Mouse (Mus musculus) liver, embryonic 15.5 days (tissue): ENCODE measurements at regions not wholly inside any gene's neighbourhood (a gene's known extent, or its start where the extent isn't known, plus 50 kb on each side); places are given as distances from the start of the nearest gene placed in this dataset.

Experiments
- ATAC-seq: fragments of 200-750 bp; cut with Nextera tagmentation; 2 replicates; pipeline ENCODE4 v1.8.0; 2017; ENCODE audit warnings: moderate number of reproducible peaks, mild to moderate bottlenecking, moderate library complexity; ENCODE audit not compliant: insufficient read depth
- H3K27ac ChIP-seq: fragments of 300-500 bp; sonication (generic); replicated peaks from 2 replicates; pipeline ENCODE4 v1.5.1; 2015; ENCODE audit warnings: mild to moderate bottlenecking, inconsistent platforms
- H3K27me3 ChIP-seq: fragments of 300-500 bp; sonication (generic); 2 replicates; pipeline ENCODE4 v1.6.1; 2015; ENCODE audit warnings: mild to moderate bottlenecking, inconsistent platforms
- H3K36me3 ChIP-seq: fragments of 300-500 bp; sonication (generic); replicated peaks from 2 replicates; pipeline ENCODE4 v1.6.1; 2015; ENCODE audit warnings: moderate library complexity, mild to moderate bottlenecking, inconsistent platforms
- H3K4me1 ChIP-seq: fragments of 300-500 bp; sonication (generic); replicated peaks from 2 replicates; pipeline ENCODE4 v1.6.1; 2015; ENCODE audit warnings: inconsistent platforms
- H3K4me2 ChIP-seq: fragments of 300-500 bp; sonication (generic); 2 replicates; pipeline ENCODE4 v1.6.1; 2015; ENCODE audit warnings: moderate library complexity, mild to moderate bottlenecking, inconsistent platforms
- H3K4me3 ChIP-seq: fragments of 300-500 bp; sonication (generic); replicated peaks from 2 replicates; pipeline ENCODE4 v1.5.1; 2015; ENCODE audit warnings: mild to moderate bottlenecking, inconsistent platforms
- H3K9ac ChIP-seq: fragments of 300-500 bp; sonication (generic); 2 replicates; pipeline ENCODE4 v1.6.1; 2015; ENCODE audit warnings: moderate library complexity, mild to moderate bottlenecking, inconsistent platforms
- H3K9me3 ChIP-seq: fragments of 300-500 bp; sonication (generic); replicated peaks from 2 replicates; pipeline ENCODE4 v1.6.1; 2016; ENCODE audit warnings: inconsistent platforms
- whole genome bisulfite sequencing: fragments of 180-500 bp; shearing (Covaris S2); methylation state at CpG from one replicate; pipeline ENCODE4 v1.1.7; 2015; ENCODE audit warnings: mixed read lengths; ENCODE audit not compliant: insufficient replicate concordance; 5-methylcytosine and 5-hydroxymethylcytosine counted together

DNA sequence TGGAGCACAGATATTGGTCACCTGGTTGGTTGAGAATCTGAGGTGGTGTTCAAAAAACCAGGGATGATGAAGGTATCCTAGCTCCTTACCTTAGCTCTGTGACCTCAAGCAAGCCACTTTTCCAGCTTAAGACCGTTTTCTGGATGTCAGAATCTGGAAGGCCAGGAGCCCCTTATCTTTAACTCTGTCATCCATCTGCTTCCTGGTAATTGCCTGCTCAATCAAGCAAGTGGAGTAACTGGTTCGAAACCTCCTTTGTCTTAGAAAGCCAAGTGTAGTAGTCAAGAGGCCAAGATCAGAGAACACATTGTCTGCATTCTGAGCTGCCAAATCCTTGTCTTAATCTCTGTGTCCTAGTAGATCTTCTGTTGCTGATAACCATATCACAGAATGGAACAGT, 95.9 kb upstream of the Tmem164 start:
- Histone ChIP-seq H3K27me3 (peaks cover 4% of the 10 kb centered on the region; the same call in 1 of the 2 replicates), H3K9me3 (no peaks in the 10 kb centered on the region), H3K4me2 (no peak overlapping the region), H3K36me3 (no peaks in the 10 kb centered on the region), H3K4me1 (no peaks in the 10 kb centered on the region), H3K4me3 (no peak overlapping the region), H3K9ac (no peak overlapping the region), H3K27ac (no peak overlapping the region)
- WGBS: 30% methylated on average over 2 of the region's 2 CpGs
- no peak for ATAC-seq

DNA sequence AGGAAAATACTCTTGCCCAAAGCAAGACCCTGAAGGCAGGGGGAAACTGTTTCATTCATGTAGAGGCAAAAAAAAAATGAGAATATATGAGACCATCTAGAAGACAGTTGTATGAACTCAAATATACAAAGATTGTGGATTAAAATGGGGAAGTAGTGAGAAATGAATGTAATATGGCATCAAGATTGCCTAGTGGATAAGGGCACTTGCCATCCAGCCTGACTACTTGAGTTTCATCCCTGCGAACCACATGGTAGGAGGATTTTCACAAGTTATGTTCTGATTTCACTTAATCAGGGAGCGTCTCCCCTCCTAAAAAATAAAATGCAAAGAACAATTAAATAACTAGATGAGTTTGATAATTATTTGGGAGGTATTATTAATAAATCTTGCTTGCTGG, 81.8 kb upstream of the Tmem164 start:
- Histone ChIP-seq H3K9me3 (no peaks in the 10 kb centered on the region), H3K27ac (no peak overlapping the region), H3K4me1 (no peaks in the 10 kb centered on the region), H3K36me3 (no peaks in the 10 kb centered on the region), H3K27me3 (no peaks in the 10 kb centered on the region; the same call in 1 of the 2 replicates), H3K4me3 (no peak overlapping the region), H3K9ac (no peak overlapping the region), H3K4me2 (no peak overlapping the region)
- ATAC-seq: no peak
- 69% methylated on average over 2 of the region's 2 CpGs for WGBS

- ATAC-seq: no peak
Measured at GRCm38 (mm10) chrX:142600782-142601181, 80.4 kb upstream of the Tmem164 start.

GRCm38 (mm10) chrX:142605088-142605487, 76.1 kb upstream of the Tmem164 start:
- ATAC-seq: no peak
- Histone ChIP-seq H3K27me3 (no peaks in the 10 kb centered on the region), H3K4me3 (no peak overlapping the region), H3K9ac (no peak overlapping the region), H3K4me2 (no peak overlapping the region), H3K27ac (no peak overlapping the region), H3K36me3 (no peaks in the 10 kb centered on the region), H3K9me3 (no peaks in the 10 kb centered on the region), H3K4me1 (no peaks in the 10 kb centered on the region)
- 40% methylated on average over 3 of the region's 3 CpGs for WGBS

More at GRCm38 (mm10) chrX:142600782-142601181, 80.4 kb upstream of the Tmem164 start:
- no peaks in the 10 kb centered on the region for H3K36me3 ChIP-seq
- no peak overlapping the region for H3K9ac ChIP-seq
- H3K27me3 ChIP-seq: no peaks in the 10 kb centered on the region; the same call in 1 of the 2 replicates
- no peak overlapping the region for H3K27ac ChIP-seq
- no peak overlapping the region for H3K4me2 ChIP-seq
- H3K4me3 ChIP-seq: no peak overlapping the region
- H3K9me3 ChIP-seq: no peaks in the 10 kb centered on the region
- no peaks in the 10 kb centered on the region for H3K4me1 ChIP-seq
- WGBS: 61% methylated on average over 1 of the region's 1 CpGs

GRCm38 (mm10) chrX:142606595-142607205, 74.5 kb upstream of the Tmem164 start:
- H3K4me2 ChIP-seq: no peak overlapping the region
- WGBS: 78% methylated on average over 8 of the region's 8 CpGs
- H3K9ac ChIP-seq: no peak overlapping the region
- ATAC-seq: no peak
- no peaks in the 10 kb centered on the region for H3K9me3 ChIP-seq
- no peaks in the 10 kb centered on the region for H3K36me3 ChIP-seq
- no peak overlapping the region for H3K27ac ChIP-seq
- no peaks in the 10 kb centered on the region for H3K4me1 ChIP-seq
- no peak overlapping the region for H3K4me3 ChIP-seq
- H3K27me3 ChIP-seq: no peaks in the 10 kb centered on the region

DNA sequence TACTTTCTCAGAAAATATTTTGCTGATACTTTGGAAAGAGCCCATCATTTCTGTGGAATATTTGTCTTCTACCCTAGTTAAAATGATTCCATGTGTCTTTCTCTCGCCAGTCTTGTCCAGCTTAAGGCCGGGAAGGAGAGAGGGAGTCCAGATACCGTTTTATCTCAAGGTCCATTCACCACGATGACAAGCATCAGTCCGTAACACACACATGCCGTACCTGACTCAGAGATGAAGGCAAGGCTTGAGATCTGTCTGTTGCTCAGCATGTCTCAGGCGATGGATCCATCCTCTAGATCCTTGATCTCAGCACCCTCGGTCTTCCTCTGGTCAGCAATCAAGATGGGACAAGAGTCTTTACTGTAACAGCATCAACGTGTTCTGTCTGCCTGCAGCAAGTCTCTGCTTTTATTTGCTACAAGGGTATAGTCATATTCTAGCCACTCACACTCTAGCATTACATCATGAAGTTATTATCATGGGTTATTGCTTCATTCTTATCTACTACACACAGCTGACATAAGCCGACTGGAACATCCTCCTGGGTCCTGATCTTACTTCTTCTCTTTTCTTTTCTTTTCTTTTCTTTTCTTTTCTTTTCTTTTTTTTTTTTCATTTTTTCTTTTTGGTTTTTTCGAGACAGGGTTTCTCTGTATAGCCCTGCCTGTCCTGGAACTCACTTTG, 64.9 kb upstream of the Tmem164 start:
- H3K4me1 ChIP-seq: 0 out of 2 replicates have a peak, but pooled peaks cover 6% of the 10 kb centered on the region
- 55% methylated on average over 11 of the region's 11 CpGs for WGBS
- no peaks in the 10 kb centered on the region for H3K9me3 ChIP-seq
- no peak overlapping the region for H3K27ac ChIP-seq
- no peak overlapping the region for H3K4me2 ChIP-seq
- no peaks in the 10 kb centered on the region for H3K27me3 ChIP-seq
- H3K36me3 ChIP-seq: no peaks in the 10 kb centered on the region
- H3K4me3 ChIP-seq: no peak overlapping the region
- no peak overlapping the region for H3K9ac ChIP-seq
- peak; percentile 74 for ATAC-seq

DNA sequence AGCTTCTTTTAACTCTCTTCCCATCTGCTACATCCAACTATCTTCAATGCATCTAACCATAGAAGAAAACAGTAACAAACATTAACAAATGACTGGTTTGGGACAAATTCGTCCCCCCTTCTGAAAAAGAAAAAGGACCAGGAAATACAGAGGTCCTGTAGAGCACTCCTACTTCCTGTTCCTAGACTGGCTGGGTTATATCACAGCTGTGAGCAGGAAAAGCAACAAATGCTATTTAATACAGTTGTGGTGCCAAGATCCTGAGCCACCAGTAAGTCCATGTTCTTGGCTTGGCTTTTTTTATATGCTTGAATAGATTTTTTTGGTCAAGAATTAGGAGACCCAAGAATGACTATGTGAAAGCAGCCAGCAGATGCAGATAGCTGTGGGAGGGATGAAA, 62.8 kb upstream of the Tmem164 start:
- 28% methylated on average over 1 of the region's 1 CpGs for WGBS
- H3K9me3 ChIP-seq: no peaks in the 10 kb centered on the region

GRCm38 (mm10) chrX:142623359-142623758, 57.8 kb upstream of the Tmem164 start:
- Histone ChIP-seq H3K4me1 (no peaks in the 10 kb centered on the region), H3K27me3 (no peaks in the 10 kb centered on the region), H3K4me3 (no peak overlapping the region), H3K4me2 (no peak overlapping the region), H3K27ac (no peak overlapping the region), H3K9me3 (no peaks in the 10 kb centered on the region), H3K9ac (no peak overlapping the region), H3K36me3 (no peaks in the 10 kb centered on the region)
- WGBS: 27% methylated on average over 2 of the region's 2 CpGs
- ATAC-seq: no peak

More for the DNA sequence above, 62.8 kb upstream of the Tmem164 start:
- Histone ChIP-seq H3K27ac (no peak overlapping the region), H3K4me1 (0 out of 2 replicates have a peak, but pooled peaks cover 6% of the 10 kb centered on the region), H3K27me3 (no peaks in the 10 kb centered on the region), H3K4me3 (no peak overlapping the region), H3K9ac (no peak overlapping the region), H3K36me3 (no peaks in the 10 kb centered on the region), H3K4me2 (no peak overlapping the region)
- ATAC-seq: no peak

DNA sequence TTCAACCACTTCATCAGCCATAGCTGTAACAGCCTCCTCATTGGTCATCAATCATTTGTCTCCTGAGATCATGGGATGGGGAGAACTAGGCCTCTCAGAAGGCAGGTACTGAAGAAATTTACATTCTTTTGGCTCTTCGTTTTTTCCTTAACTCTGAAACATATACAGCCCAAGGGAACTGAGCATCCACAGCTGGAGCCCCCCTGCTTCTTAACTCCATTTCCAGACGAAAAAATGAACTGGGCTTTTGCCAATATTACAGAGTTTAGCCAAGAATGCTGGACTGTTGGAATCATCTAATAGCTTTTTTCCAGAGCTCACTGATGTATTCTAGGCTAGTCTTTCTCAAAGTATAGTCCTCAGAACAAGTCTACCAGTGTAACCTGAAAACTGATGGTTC, 57.3 kb upstream of the Tmem164 start:
- no peaks in the 10 kb centered on the region for H3K36me3 ChIP-seq
- no peaks in the 10 kb centered on the region for H3K4me1 ChIP-seq
- no peaks in the 10 kb centered on the region for H3K9me3 ChIP-seq
- no peak overlapping the region for H3K4me2 ChIP-seq
- no peaks in the 10 kb centered on the region for H3K27me3 ChIP-seq
- ATAC-seq: no peak
- no peak overlapping the region for H3K4me3 ChIP-seq
- 35% methylated on average over 2 of the region's 2 CpGs for WGBS
- H3K9ac ChIP-seq: no peak overlapping the region
- no peak overlapping the region for H3K27ac ChIP-seq
